Mouse (Mus musculus) embryonic facial prominence, embryonic 11.5 days (tissue): Measurements from ENCODE around the gene Akap7. TPM values are rescaled to one million over a fixed set of nuclear protein-coding genes. Genes with fewer than 3 reads are reported as not detected.

ENCODE experiments used
- ATAC-seq: fragments of 200-750 bp; cut with Nextera tagmentation; replicated peaks from 2 replicates; pipeline ENCODE4 v1.8.0; 2017; ENCODE audit warnings: low read depth; ENCODE audit not compliant: insufficient number of reproducible peaks, low FRiP score, low TSS enrichment
- DNase-seq: peaks from one replicate; pipeline ENCODE4 v3.0.0-alpha.2; 2015; ENCODE audit warnings: low spot score
- H3K27ac ChIP-seq: fragments of 300-500 bp; sonication (generic); replicated peaks from 2 replicates; pipeline ENCODE4 v1.5.1; 2014; ENCODE audit warnings: mild to moderate bottlenecking, low read depth, low read length, control low read depth
- H3K27me3 ChIP-seq: fragments of 300-500 bp; sonication (generic); 2 replicates; pipeline ENCODE4 v1.6.1; 2014; ENCODE audit warnings: mild to moderate bottlenecking, low read length, moderate library complexity, mixed read lengths; ENCODE audit not compliant: control insufficient read depth, insufficient read depth
- H3K36me3 ChIP-seq: fragments of 300-500 bp; sonication (generic); replicated peaks from 2 replicates; pipeline ENCODE4 v1.6.1; 2014; ENCODE audit warnings: low read depth, mild to moderate bottlenecking, low read length, moderate library complexity, mixed read lengths; ENCODE audit not compliant: control insufficient read depth, insufficient read depth
- H3K4me1 ChIP-seq: fragments of 300-500 bp; sonication (generic); 2 replicates; pipeline ENCODE4 v1.6.1; 2014; ENCODE audit warnings: low read length, mixed read lengths; ENCODE audit not compliant: control insufficient read depth, insufficient read depth
- H3K4me2 ChIP-seq: fragments of 300-500 bp; sonication (generic); 2 replicates; pipeline ENCODE4 v1.6.1; 2014; ENCODE audit warnings: low read depth, mild to moderate bottlenecking, control low read depth, low read length, moderate library complexity
- H3K4me3 ChIP-seq: fragments of 300-500 bp; sonication (generic); 2 replicates; pipeline ENCODE4 v1.5.1; 2014; ENCODE audit warnings: low read depth, low read length, control low read depth
- H3K9ac ChIP-seq: fragments of 300-500 bp; sonication (generic); replicated peaks from 2 replicates; pipeline ENCODE4 v1.6.1; 2014; ENCODE audit warnings: mild to moderate bottlenecking, control low read depth, low read length
- H3K9me3 ChIP-seq: fragments of 300-500 bp; sonication (generic); replicated peaks from 2 replicates; pipeline ENCODE4 v1.6.1; 2016; ENCODE audit warnings: mild to moderate bottlenecking, low read length, inconsistent platforms, mixed read lengths; ENCODE audit not compliant: control insufficient read depth
- WGBS: fragments of 180-500 bp; shearing (Covaris S2); extraction: QIAGEN DNeasy Blood & Tissue Kit; methylation state at CpG from one replicate; pipeline ENCODE4 v1.1.7; 2014; 5-methylcytosine and 5-hydroxymethylcytosine counted together
- polyA plus RNA-seq: library from polyadenylated mRNA; unstranded; fragments of >200 nt; fragmentation: Nextera tagmentation; extraction: Ambion mirVana; gene quantifications from 2 replicates; pipeline ENCODE4 v1.2.1, GENCODE M21; 2014

Akap7 gene
- polyA plus RNA-seq, 1 experiment from 2014 or later = 28.6 TPM

- H3K36me3 ChIP-seq = no peaks in the 10 kb centered on the region
- no peak overlapping the region for H3K27ac ChIP-seq
- no peaks in the 10 kb centered on the region for H3K9me3 ChIP-seq
- WGBS = 82% methylated on average over 4 of the region's 4 CpGs
- no peaks in the 10 kb centered on the region for H3K4me1 ChIP-seq
- no peak for ATAC-seq
- H3K9ac ChIP-seq = no peak overlapping the region
- H3K4me2 ChIP-seq = no peak overlapping the region
- H3K27me3 ChIP-seq = no peaks in the 10 kb centered on the region
- no peak for DNase-seq
- H3K4me3 ChIP-seq = no peak overlapping the region
Observed at GRCm38 (mm10) chr10:25310736-25311135, 3.1 kb upstream of the Akap7 start.

- Histone ChIP-seq H3K27me3 (no peaks in the 10 kb centered on the region), H3K36me3 (no peaks in the 10 kb centered on the region), H3K4me1 (no peaks in the 10 kb centered on the region), H3K27ac (no peak overlapping the region), H3K9me3 (no peaks in the 10 kb centered on the region), H3K9ac (no peak overlapping the region), H3K4me3 (no peak overlapping the region), H3K4me2 (no peak overlapping the region)
- ATAC-seq (no peak), DNase-seq (no peak)
- 87% methylated on average over 5 of the region's 5 CpGs for WGBS
Observed at GRCm38 (mm10) chr10:25309996-25310395, 2.3 kb upstream of the Akap7 start.

- H3K4me1 ChIP-seq = no peaks in the 10 kb centered on the region
- no peak overlapping the region for H3K4me3 ChIP-seq
- H3K9ac ChIP-seq = no peak overlapping the region
- no peak overlapping the region for H3K27ac ChIP-seq
- WGBS = 64% methylated on average over 6 of the region's 6 CpGs
- H3K9me3 ChIP-seq = no peaks in the 10 kb centered on the region
- no peaks in the 10 kb centered on the region for H3K27me3 ChIP-seq
- ATAC-seq = no peak
- no peaks in the 10 kb centered on the region for H3K36me3 ChIP-seq
- no peak for DNase-seq
- H3K4me2 ChIP-seq = no peak overlapping the region
Observed at GRCm38 (mm10) chr10:25305146-25305545, 2.5 kb downstream of the Akap7 start.

DNA sequence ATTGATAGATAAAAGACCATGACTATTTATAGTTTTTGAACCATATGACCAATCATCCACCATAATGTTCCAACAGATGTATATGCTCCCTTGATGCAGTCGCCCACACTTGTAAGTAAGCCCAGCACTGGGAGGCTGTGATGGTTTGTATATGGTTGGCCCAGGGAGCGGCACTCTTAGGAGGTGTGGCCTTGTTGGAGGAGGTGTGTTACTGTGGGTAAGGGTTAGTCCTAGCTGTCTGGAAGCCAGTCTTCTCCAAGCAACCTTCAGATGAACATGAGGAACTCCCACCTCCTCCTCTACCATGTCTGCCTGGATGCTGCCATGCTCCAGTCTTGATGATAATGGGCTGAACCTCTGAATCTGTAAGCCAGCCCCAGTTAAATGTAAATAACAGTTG, 3.1 kb downstream of the Akap7 start:
- Histone ChIP-seq H3K4me1 (no peaks in the 10 kb centered on the region), H3K9ac (no peak overlapping the region), H3K36me3 (no peaks in the 10 kb centered on the region), H3K27me3 (no peaks in the 10 kb centered on the region), H3K27ac (no peak overlapping the region), H3K4me2 (no peak overlapping the region), H3K4me3 (no peak overlapping the region), H3K9me3 (no peaks in the 10 kb centered on the region)
- no peak for ATAC-seq
- DNase-seq = no peak
- WGBS = 92% methylated on average over 2 of the region's 2 CpGs

- H3K9ac ChIP-seq = no peak overlapping the region
- no peak overlapping the region for H3K27ac ChIP-seq
- no peak overlapping the region for H3K4me3 ChIP-seq
- H3K4me1 ChIP-seq = no peaks in the 10 kb centered on the region
- H3K9me3 ChIP-seq = no peaks in the 10 kb centered on the region
- 94% methylated on average over 15 of the region's 15 CpGs for WGBS
- no peak for DNase-seq
- H3K36me3 ChIP-seq = no peaks in the 10 kb centered on the region
- no peak for ATAC-seq
- no peaks in the 10 kb centered on the region for H3K27me3 ChIP-seq
- H3K4me2 ChIP-seq = no peak overlapping the region
Observed at GRCm38 (mm10) chr10:25299031-25299529, 8.6 kb downstream of the Akap7 start.

- H3K4me3 ChIP-seq = no peak overlapping the region
- no peak overlapping the region for H3K27ac ChIP-seq
- ATAC-seq (no peak), DNase-seq (no peak)
- H3K9ac ChIP-seq = no peak overlapping the region; the same call in 1 of the 2 replicates
- no peaks in the 10 kb centered on the region for H3K36me3 ChIP-seq
- WGBS = 85% methylated on average over 4 of the region's 4 CpGs
- no peaks in the 10 kb centered on the region for H3K4me1 ChIP-seq
- H3K9me3 ChIP-seq = no peaks in the 10 kb centered on the region
- H3K27me3 ChIP-seq = no peaks in the 10 kb centered on the region
- H3K4me2 ChIP-seq = no peak overlapping the region; the same call in 1 of the 2 replicates
Observed at GRCm38 (mm10) chr10:25298264-25298671, 9.4 kb downstream of the Akap7 start.

DNA sequence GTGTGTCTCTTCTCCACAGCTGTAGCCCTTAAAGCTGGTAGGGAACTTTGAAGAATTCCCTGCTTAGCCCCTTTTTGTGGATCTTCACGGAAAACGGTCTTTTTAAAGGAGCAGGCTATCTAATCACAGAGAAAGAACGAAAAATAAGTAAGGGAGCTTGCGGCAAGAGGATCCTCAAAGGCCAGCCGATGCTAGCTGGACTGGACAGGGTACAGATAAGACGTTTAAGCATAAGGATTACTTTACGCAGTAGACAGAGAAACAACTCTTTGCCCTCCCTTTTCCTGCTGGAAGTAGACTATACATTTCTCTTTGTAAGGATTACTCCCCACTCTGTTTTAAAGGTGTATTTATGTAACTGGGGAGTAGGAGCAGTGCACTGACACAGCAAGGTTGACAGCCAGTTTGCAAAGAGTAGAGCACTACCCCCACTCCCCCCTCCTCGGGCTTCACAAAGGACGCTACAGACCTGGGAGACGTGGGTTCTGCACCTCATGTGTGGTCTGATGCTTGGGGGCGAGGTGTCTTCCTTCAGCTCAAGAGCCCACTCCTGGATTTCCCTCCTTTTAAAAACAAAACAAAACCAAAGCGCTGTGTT, 9.9 kb downstream of the Akap7 start:
- 23% methylated on average over 12 of the region's 12 CpGs for WGBS
- peak overlapping the region; percentile 61; the same call in 1 of the 2 replicates for H3K4me3 ChIP-seq
- no peaks in the 10 kb centered on the region for H3K27me3 ChIP-seq
- H3K4me2 ChIP-seq = peak overlapping the region; percentile 8; the same call in 1 of the 2 replicates
- H3K9ac ChIP-seq = peak overlapping the region; percentile 39
- H3K27ac ChIP-seq = peak overlapping the region; percentile 36; the same call in 1 of the 2 replicates
- no peak for DNase-seq
- no peaks in the 10 kb centered on the region for H3K36me3 ChIP-seq
- no peak for ATAC-seq
- no peaks in the 10 kb centered on the region for H3K4me1 ChIP-seq
- H3K9me3 ChIP-seq = no peaks in the 10 kb centered on the region

DNA sequence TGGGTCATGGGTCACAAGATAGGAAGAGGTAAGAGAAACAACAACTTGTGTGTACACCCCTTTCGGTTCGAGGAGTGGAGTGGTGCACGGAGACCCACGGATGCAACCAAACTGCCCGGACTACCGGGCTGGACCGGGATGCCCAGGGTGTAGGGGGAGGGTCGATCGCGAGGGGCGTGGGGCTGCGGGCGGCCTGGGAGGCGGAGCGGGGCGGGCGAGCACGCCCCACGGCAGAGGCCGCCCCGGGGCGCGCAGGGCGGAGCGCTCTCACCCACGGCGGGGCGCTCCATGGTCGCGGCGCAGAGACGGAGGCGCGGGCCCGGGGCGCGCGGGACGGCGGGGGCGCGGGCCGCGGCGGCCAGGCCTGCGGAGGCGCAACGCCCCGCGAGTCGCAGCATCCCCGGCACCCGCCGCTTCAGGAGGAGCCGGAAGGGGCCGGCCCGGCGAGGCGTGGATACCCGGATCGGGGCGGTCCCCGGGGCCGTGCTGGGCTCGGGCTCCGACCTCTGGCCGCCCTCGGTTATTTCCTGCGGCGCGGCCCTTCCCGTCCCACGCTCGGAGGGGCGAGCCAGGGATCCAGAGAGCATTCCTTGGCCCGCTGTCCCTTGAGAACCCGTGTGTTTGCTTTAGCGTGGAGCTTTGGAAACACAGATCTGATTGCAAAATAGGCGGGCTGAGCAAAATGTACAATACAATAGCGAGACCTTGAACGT, 10.9 kb downstream of the Akap7 start:
- Histone ChIP-seq H3K36me3 (no peaks in the 10 kb centered on the region), H3K27me3 (no peaks in the 10 kb centered on the region), H3K9me3 (no peaks in the 10 kb centered on the region), H3K9ac (peak overlapping the region; percentile 87), H3K4me2 (peak overlapping the region; percentile 67), H3K4me1 (no peaks in the 10 kb centered on the region), H3K27ac (peak overlapping the region; percentile 92), H3K4me3 (peak overlapping the region; percentile 61)
- WGBS = under 1% methylated on average over 52 of the region's 81 CpGs
- ATAC-seq (peak; percentile 92), DNase-seq (peak; percentile 84)
